Mouse (Mus musculus) G1E (cell line): Measurements from ENCODE around the gene Gm14401. TPM values are rescaled to one million over a fixed set of nuclear protein-coding genes. Genes with fewer than 3 reads are reported as not detected.
"Not testable (repeated sequence)": the region's sequence is repeated elsewhere in the genome, so short reads cannot be mapped to it uniquely, and the experiment has no call there.

Source experiments
- ATAC-seq: 2 replicates; pipeline ENCODE4 v1.8.0; 2016; ENCODE audit warnings: mild to moderate bottlenecking; ENCODE audit not compliant: insufficient number of reproducible peaks, poor library complexity, low FRiP score, severe bottlenecking; ENCODE audit errors: extremely low read depth
- DNase-seq: peaks from one replicate; pipeline ENCODE4 v3.0.0; 2012; ENCODE audit warnings: low spot score
- H3K27me3 ChIP-seq: 2 replicates; pipeline ENCODE4 v1.6.1; 2012; ENCODE audit warnings: mild to moderate bottlenecking, low read length, inconsistent platforms; ENCODE audit not compliant: insufficient read depth
- H3K36me3 ChIP-seq: replicated peaks from 2 replicates; pipeline ENCODE3; 2012; ENCODE audit warnings: mild to moderate bottlenecking, inconsistent platforms
- H3K4me1 ChIP-seq: 2 replicates; pipeline ENCODE4 v1.6.1; 2012; ENCODE audit warnings: low read depth, low read length, inconsistent platforms, mixed read lengths; ENCODE audit not compliant: insufficient read depth
- H3K4me3 ChIP-seq: 2 replicates; pipeline ENCODE4 v1.5.1; 2012; ENCODE audit warnings: low read depth, mild to moderate bottlenecking, inconsistent platforms, low read length, moderate library complexity, mixed read lengths
- H3K9me3 ChIP-seq: replicated peaks from 2 replicates; pipeline ENCODE4 v1.6.1; 2012; ENCODE audit warnings: inconsistent platforms
- polyA plus RNA-seq: library from polyadenylated mRNA; stranded (reverse); fragments of >175 nt; gene quantifications from 2 replicates; pipeline ENCODE4 v1.2.3, GENCODE M21; 2012
- total RNA-seq, 2 experiments: library from RNA; stranded (forward) in 1 of 2; stranded (reverse) in 1 of 2; fragments of 200-1000 nt in 1 of 2; fragments of >200 nt in 1 of 2; fragmentation: Nextera tagmentation in 1 of 2; gene quantifications; 2 replicates each; pipeline ENCODE4 v1.2.3; 2014 to 2017

Gene Gm14401
- 12.5 and 12.9 TPM in 2 replicates for total RNA-seq (2014; fragmentation: Nextera tagmentation)
- 6.9 and 10.2 TPM in 2 replicates for total RNA-seq (2017)
- polyA plus RNA-seq = 0.05 and 0.07 TPM in 2 replicates

DNA sequence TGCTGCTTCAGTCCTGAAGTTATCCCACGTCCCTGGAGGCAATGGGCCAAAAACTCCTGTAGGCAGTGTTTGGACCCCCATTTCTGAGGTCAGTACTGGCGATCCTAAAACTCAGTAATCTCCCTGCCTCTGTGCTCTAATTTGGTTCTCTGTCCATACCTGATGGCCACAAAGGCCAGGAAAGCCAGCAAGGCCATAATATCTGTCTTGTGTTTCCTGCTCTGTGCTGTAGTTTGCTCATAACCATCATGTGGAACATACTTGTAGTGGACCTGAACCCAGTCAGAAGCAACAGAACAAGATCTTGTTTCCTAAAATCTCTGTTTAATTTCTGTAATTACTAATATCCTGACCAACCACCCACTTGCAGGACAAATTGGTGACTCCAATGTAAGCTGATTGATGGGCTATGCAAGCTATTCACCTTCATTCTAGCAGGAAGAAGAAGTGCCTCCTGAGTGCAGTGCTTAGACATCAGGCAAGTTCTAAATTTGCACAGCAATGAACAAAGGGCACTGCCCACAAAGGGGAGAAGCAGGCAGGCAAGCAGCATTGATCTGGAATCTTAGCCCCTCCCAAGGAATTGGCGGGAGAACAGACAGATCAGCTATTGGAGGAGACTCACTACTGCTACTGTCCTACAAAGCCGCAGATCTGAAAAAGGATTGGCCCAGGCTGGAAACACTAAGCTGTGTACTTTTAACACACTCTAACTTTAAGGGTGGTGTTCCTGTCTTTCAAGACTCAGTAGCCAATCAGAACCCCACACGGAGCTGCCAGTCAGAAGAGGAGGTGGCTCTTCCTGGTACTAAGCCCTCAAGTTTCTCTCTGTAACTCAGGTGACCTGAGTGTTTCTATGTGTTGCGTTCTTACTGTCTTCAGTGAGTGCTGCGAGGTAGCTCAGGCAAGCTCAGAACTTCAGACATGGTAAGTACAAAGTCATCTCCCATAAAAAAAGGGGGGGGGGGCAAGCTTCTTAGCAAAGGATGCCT is at the start of gene Gm14401:
Gene Gm14401 (plus strand): TSS at position 889 of the 992 bp plus-strand sequence.
- ATAC-seq (peak; percentile 100), DNase-seq (peak; percentile 27)
- H3K4me3 ChIP-seq = peak within 1 kb of the TSS; percentile 47

DNA sequence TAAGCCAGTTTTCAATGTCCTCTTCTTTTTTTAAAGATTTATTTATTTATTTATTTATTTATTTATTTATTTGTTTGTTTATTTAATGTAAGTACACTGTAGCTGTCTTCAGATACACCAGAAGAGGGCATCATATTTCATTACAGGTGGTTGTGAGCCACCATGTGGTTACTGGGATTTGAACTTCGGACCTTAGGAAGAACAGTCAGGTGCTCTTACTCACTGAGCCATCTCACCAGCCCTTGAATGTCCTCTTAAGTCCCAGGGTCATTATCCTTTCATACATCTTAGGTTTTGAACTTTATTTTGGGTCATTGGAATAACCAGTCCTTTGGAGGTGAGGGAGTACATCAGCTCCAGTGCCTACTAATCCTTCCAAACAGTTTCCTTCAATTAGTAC is 1.3 kb upstream of the Gm14401 start:
- not testable (repeated sequence) for H3K27me3 ChIP-seq, H3K4me1 ChIP-seq, H3K9me3 ChIP-seq, DNase-seq, H3K36me3 ChIP-seq, ATAC-seq, H3K4me3 ChIP-seq

More for the DNA sequence above, at the start of gene Gm14401:
- H3K4me1 ChIP-seq, H3K36me3 ChIP-seq, H3K27me3 ChIP-seq, H3K9me3 ChIP-seq: not testable (repeated sequence)

DNA sequence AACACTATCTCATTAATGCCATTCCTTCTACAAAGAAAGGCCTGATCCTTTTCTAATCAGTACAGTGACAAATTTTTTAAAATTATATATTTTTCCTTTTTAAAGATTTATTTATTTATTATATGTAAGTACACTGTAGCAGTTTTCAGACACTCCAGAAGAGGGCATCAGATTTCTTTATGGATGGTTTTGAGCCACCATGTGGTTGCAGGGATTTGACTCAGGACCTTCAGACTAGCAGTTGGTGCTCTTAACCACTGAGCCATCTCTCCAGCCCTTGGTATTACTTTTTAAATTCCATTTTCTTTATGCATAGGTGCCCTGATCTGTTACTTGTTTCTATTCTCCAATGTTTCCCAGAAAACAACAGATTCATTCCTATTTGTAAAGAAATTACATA is 895 bp downstream of the Gm14401 start:
- H3K27me3 ChIP-seq, DNase-seq, ATAC-seq, H3K4me3 ChIP-seq, H3K36me3 ChIP-seq, H3K4me1 ChIP-seq, H3K9me3 ChIP-seq: not testable (repeated sequence)

DNA sequence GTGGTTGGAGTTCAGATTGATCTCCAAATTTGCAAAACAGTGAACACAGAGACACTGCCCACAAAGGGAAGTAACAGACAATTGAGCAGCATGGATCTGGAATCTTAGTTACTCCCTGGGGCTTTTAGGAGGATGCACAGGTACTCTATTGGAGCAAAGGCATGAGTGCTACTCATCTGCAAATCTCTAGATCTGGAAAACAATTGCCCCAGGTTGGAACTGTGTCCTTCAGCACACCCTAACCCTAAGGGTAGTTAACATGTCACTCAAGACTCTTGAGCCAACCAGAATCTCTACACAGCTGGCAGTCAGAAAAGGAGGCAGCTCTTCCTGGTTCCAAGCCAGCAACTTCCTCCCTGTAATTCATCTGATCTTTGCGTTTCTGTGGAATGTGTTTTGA is 5.7 kb downstream of the Gm14401 start:
- not testable (repeated sequence) for H3K9me3 ChIP-seq, ATAC-seq, H3K27me3 ChIP-seq, H3K4me3 ChIP-seq, H3K4me1 ChIP-seq, DNase-seq, H3K36me3 ChIP-seq

DNA sequence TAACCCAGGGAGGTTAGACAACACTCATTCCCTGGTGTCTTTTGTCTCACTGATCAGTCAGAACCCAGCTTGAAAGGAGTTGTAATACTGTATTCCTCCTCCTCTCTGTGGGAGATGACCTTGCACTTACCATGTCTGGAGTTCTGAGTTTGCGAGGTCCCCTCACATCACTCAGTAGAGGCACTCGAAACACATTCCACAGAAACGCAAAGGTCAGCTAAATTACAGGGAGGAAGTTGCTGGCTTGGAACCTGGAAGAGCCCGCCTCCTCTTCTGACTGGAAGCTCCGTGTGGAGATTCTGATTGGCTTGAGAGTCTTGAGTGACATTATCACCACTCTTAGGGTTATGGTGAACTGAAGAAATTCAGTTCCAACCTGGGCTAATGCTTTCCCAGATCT is 35.0 kb downstream of the Gm14401 start:
- not testable (repeated sequence) for ATAC-seq, H3K9me3 ChIP-seq, DNase-seq, H3K27me3 ChIP-seq, H3K36me3 ChIP-seq, H3K4me3 ChIP-seq, H3K4me1 ChIP-seq

DNA sequence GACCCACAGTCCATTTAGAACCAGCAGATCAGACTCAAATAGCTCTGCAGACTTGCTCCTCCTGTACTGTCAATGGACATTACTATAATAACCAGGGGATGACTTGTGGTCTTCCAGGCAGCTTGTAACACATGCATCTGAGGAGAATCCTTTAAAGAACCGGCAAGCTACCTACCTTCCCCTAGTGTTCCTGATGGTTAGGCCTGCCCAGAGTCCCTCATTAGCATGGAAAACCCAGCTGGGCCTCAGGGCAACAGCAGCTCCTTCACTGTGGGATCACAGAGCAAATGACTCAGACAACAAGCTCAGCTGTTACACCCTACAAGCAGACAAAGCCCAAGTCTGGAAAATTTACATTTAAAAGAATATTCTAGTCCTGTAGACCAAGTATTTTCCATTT is 55.0 kb downstream of the Gm14401 start:
- not testable (repeated sequence) for H3K36me3 ChIP-seq, ATAC-seq, H3K4me1 ChIP-seq, H3K4me3 ChIP-seq, H3K9me3 ChIP-seq, H3K27me3 ChIP-seq, DNase-seq

Other genes with a start within 250 kb of the Gm14401 start
- not detected in 2 replicates for gene Gm14408, start 243.2 kb upstream of the Gm14401 start, total RNA-seq (2014; fragmentation: Nextera tagmentation)
- not detected in 2 replicates for gene Gm14408, start 243.2 kb upstream of the Gm14401 start, total RNA-seq (2017)
- gene Gm14408, start 243.2 kb upstream of the Gm14401 start, polyA plus RNA-seq = not detected in 2 replicates
- 26.2 and 26.5 TPM in 2 replicates for gene Gm14296, start 146.5 kb upstream of the Gm14401 start, total RNA-seq (2014; fragmentation: Nextera tagmentation)
- gene Gm14296, start 146.5 kb upstream of the Gm14401 start, total RNA-seq (2017) = 7.2 and 8.1 TPM in 2 replicates
- 0.62 and 0.76 TPM in 2 replicates for gene Gm14296, start 146.5 kb upstream of the Gm14401 start, polyA plus RNA-seq
- gene Gm14419, start 73.4 kb upstream of the Gm14401 start, total RNA-seq (2014; fragmentation: Nextera tagmentation) = 27.6 and 27.7 TPM in 2 replicates
- gene Gm14419, start 73.4 kb upstream of the Gm14401 start, total RNA-seq (2017) = 9.3 and 35.5 TPM in 2 replicates
- gene Gm14419, start 73.4 kb upstream of the Gm14401 start, polyA plus RNA-seq = 0.24 and 0.64 TPM in 2 replicates
- gene Gm14410, start 132.1 kb downstream of the Gm14401 start, total RNA-seq (2014; fragmentation: Nextera tagmentation) = 26.7 and 45.6 TPM in 2 replicates
- 18.9 and 25.6 TPM in 2 replicates for gene Gm14410, start 132.1 kb downstream of the Gm14401 start, total RNA-seq (2017)
- 3.4 and 7.1 TPM in 2 replicates for gene Gm14410, start 132.1 kb downstream of the Gm14401 start, polyA plus RNA-seq
- 3.2 and 4.4 TPM in 2 replicates for gene Gm14409, start 192.7 kb downstream of the Gm14401 start, total RNA-seq (2014; fragmentation: Nextera tagmentation)
- 1.3 and 1.7 TPM in 2 replicates for gene Gm14409, start 192.7 kb downstream of the Gm14401 start, total RNA-seq (2017)
- 0.06 TPM in 1 of 2 replicates, not detected in the other for gene Gm14409, start 192.7 kb downstream of the Gm14401 start, polyA plus RNA-seq
- 32.1 and 37.0 TPM in 2 replicates for gene Gm14412, start 250.0 kb downstream of the Gm14401 start, total RNA-seq (2014; fragmentation: Nextera tagmentation)
- gene Gm14412, start 250.0 kb downstream of the Gm14401 start, total RNA-seq (2017) = 6.5 and 11.4 TPM in 2 replicates
- 0.24 and 0.46 TPM in 2 replicates for gene Gm14412, start 250.0 kb downstream of the Gm14401 start, polyA plus RNA-seq